18 mouse cellular contexts compared by ENCODE assay signal in genomic region chrX:10833681-10834080, GRCm38 (mm10).
"Had no signal": no experiment of that assay in that cellular context is flagged by ENCODE, and none has a peak within 500 bp of the region (broad histone marks: within the 10 kb centered on the region; RNA-seq: fewer than 3 reads in every experiment).

No protein-coding gene starts in this region.

- H3K27ac ChIP-seq: kidney, postnatal 0 days; layer of hippocampus, adult 2 months; liver, embryonic 13.5 days; lung, embryonic 15.5 days; macrophage; midbrain, embryonic 10.5 days; midbrain, embryonic 13.5 days; neural tube, embryonic 13.5 days had no signal

- H3K27me3 ChIP-seq: liver, embryonic 13.5 days; lung, embryonic 15.5 days; midbrain, embryonic 13.5 days; neural tube, embryonic 13.5 days had no signal

- H3K9me3 ChIP-seq: liver, embryonic 13.5 days; lung, embryonic 15.5 days; midbrain, embryonic 10.5 days; midbrain, embryonic 13.5 days; neural tube, embryonic 13.5 days had no signal

- H3K36me3 ChIP-seq: liver, embryonic 13.5 days; lung, embryonic 15.5 days; midbrain, embryonic 10.5 days; midbrain, embryonic 13.5 days; neural tube, embryonic 13.5 days had no signal

- H3K4me1 ChIP-seq: liver, embryonic 13.5 days; lung, embryonic 15.5 days; midbrain, embryonic 10.5 days; midbrain, embryonic 13.5 days; neural tube, embryonic 13.5 days had no signal

- DNase-seq: kidney, adult 2 months; kidney, postnatal 25 days; layer of hippocampus, adult 9-11 months; liver, embryonic 13.5 days; lung, postnatal 14 days; retina, postnatal 1 day; thymus, adult 18-20 months; thymus, postnatal 36 days had no signal

- H3K4me3 ChIP-seq: layer of hippocampus, adult 2 months; liver, embryonic 13.5 days; lung, embryonic 15.5 days; midbrain, embryonic 10.5 days; midbrain, embryonic 13.5 days; myocyte; neural tube, embryonic 13.5 days had no signal

- ATAC-seq: intestine, postnatal 0 days; midbrain, embryonic 13.5 days; midbrain, embryonic 16.5 days had no signal

- H3K4me2 ChIP-seq: liver, embryonic 13.5 days; lung, embryonic 15.5 days; midbrain, embryonic 13.5 days; neural tube, embryonic 13.5 days had no signal

- H3K9ac ChIP-seq: liver, embryonic 13.5 days; lung, embryonic 15.5 days; midbrain, embryonic 13.5 days; neural tube, embryonic 13.5 days had no signal
